Mouse (Mus musculus) cerebellum, postnatal 10 days (tissue): ENCODE data around the gene Thop1.
"Not testable (repeated sequence)": the region's sequence is repeated elsewhere in the genome, so short reads cannot be mapped to it uniquely, and the experiment has no call there.

Source experiments
- DNase-seq, 2 experiments: peaks; one replicate each; pipeline ENCODE4 v3.0.0; 2021; ENCODE audit warnings: mixed read lengths in 2 of 2

The Thop1 gene

GRCm38 (mm10) chr10:81057406-81058130 lies 12.3 kb upstream of the Thop1 start:
- DNase-seq, result no peak

GRCm38 (mm10) chr10:81058896-81059295 lies 10.9 kb upstream of the Thop1 start:
- no peak for DNase-seq

- DNase-seq, result peak; percentile 100
Observed at GRCm38 (mm10) chr10:81059603-81060543, 10.0 kb upstream of the Thop1 start, which contains the start of gene Sgta. Gene Sgta, minus strand, starts transcription at chr10:81060181.

- DNase-seq, result no peak
Observed at GRCm38 (mm10) chr10:81062710-81063109, 7.1 kb upstream of the Thop1 start.

GRCm38 (mm10) chr10:81064519-81064918 lies 5.3 kb upstream of the Thop1 start:
- DNase-seq, result not testable (repeated sequence)

GRCm38 (mm10) chr10:81068706-81069105 lies 1.1 kb upstream of the Thop1 start:
- DNase-seq, result no peak

GRCm38 (mm10) chr10:81072290-81072689 lies 2.5 kb downstream of the Thop1 start:
- no peak for DNase-seq

GRCm38 (mm10) chr10:81073464-81073863 lies 3.6 kb downstream of the Thop1 start:
- DNase-seq, result peak; percentile 46 to 50

- no peak for DNase-seq
Observed at GRCm38 (mm10) chr10:81075734-81076133, 5.9 kb downstream of the Thop1 start.

- no peak for DNase-seq
Observed at GRCm38 (mm10) chr10:81076356-81076755, 6.5 kb downstream of the Thop1 start.

- no peak for DNase-seq
Observed at GRCm38 (mm10) chr10:81077916-81078315, 8.1 kb downstream of the Thop1 start.

- DNase-seq, result peak; percentile 74 to 78
Observed at GRCm38 (mm10) chr10:81080008-81080655, 10.3 kb downstream of the Thop1 start.

GRCm38 (mm10) chr10:81082168-81082960 lies 12.5 kb downstream of the Thop1 start:
- DNase-seq, result peak; percentile 80 to 88

GRCm38 (mm10) chr10:81087021-81087420 lies 17.2 kb downstream of the Thop1 start:
- DNase-seq, result peak; percentile 44

- DNase-seq, result peak; percentile 79 to 82
Observed at GRCm38 (mm10) chr10:81089216-81089615, 19.4 kb downstream of the Thop1 start.

GRCm38 (mm10) chr10:81090621-81091020 lies 20.8 kb downstream of the Thop1 start:
- no peak for DNase-seq

GRCm38 (mm10) chr10:81092465-81093250 lies 22.8 kb downstream of the Thop1 start:
- DNase-seq, result peak; percentile 58 to 59

- no peak for DNase-seq
Observed at GRCm38 (mm10) chr10:81094931-81095678, 25.3 kb downstream of the Thop1 start.

- DNase-seq, result peak; percentile 98 to 99
Observed at GRCm38 (mm10) chr10:81105565-81106112, 35.8 kb downstream of the Thop1 start, which contains the start of gene Map2k2. Gene Map2k2, plus strand, starts transcription at chr10:81105915.

- peak; percentile 93 to 94 for DNase-seq
Observed at GRCm38 (mm10) chr10:81106113-81106721, 36.4 kb downstream of the Thop1 start.
